Mouse (Mus musculus) myocyte (in vitro differentiated cells): Measurements from ENCODE around the gene Rbm11.

ENCODE experiments used
- E2F4 ChIP-seq: IDR thresholded peaks from one replicate; pipeline ENCODE4 v1.6.1; 2011; ENCODE audit warnings: mild to moderate bottlenecking, control low read depth, moderate library complexity; ENCODE audit not compliant: insufficient read depth
- MAX ChIP-seq: IDR thresholded peaks from one replicate; pipeline ENCODE4 v1.6.1; 2011; ENCODE audit warnings: low read depth, mild to moderate bottlenecking, control low read depth
- POLR2A ChIP-seq: IDR thresholded peaks from one replicate; pipeline ENCODE4 v1.6.1; 2011; ENCODE audit warnings: low read depth, mild to moderate bottlenecking, control low read depth, moderate library complexity; ENCODE audit not compliant: insufficient read length
- POLR2AphosphoS2 ChIP-seq: IDR thresholded peaks from one replicate; pipeline ENCODE4 v1.6.1; 2011; ENCODE audit warnings: low read depth, control low read depth; ENCODE audit not compliant: insufficient read length
- USF1 ChIP-seq: IDR thresholded peaks from one replicate; pipeline ENCODE4 v1.6.1; 2011; ENCODE audit warnings: low read depth, mild to moderate bottlenecking, control low read depth, moderate library complexity

GRCm38 (mm10) chr16:75612561-75612960 lies 19.9 kb downstream of the Rbm11 start:
- TF ChIP-seq POLR2AphosphoS2 = no peak
- TF ChIP-seq USF1 = no peak
- TF ChIP-seq POLR2A = no peak
- no peak for TF ChIP-seq E2F4
- no peak for TF ChIP-seq MAX
